Mouse (Mus musculus): ENCODE data around the gene Slc25a10.
A peak's percentile ranks its signal among the peaks of the same experiment; 100 is the strongest.

Slc25a10 gene

GRCm38 (mm10) chr11:120491317-120492023 is at the start of gene Slc25a10:
Gene Slc25a10 (plus strand): TSS chr11:120491840.
- DNase-seq (ENCODE audit: low spot score in 2 of 2) = peak; percentile 71 to 83

GRCm38 (mm10) chr11:120442344-120442743 is 49.3 kb upstream of the Slc25a10 start, which contains the start of gene Tspan10:
Gene Tspan10 (plus strand): TSS chr11:120442644.
- no peak for DNase-seq (ENCODE audit: low spot score in 2 of 2)

- DNase-seq (ENCODE audit: low spot score in 2 of 2) = no peak
Measured at GRCm38 (mm10) chr11:120442765-120443280, 48.8 kb upstream of the Slc25a10 start.

GRCm38 (mm10) chr11:120444106-120444505 is 47.5 kb upstream of the Slc25a10 start:
- no peak for DNase-seq (ENCODE audit: low spot score in 2 of 2)

- no peak for DNase-seq (ENCODE audit: low spot score in 2 of 2)
Measured at GRCm38 (mm10) chr11:120445475-120445874, 46.2 kb upstream of the Slc25a10 start.

GRCm38 (mm10) chr11:120447179-120447578 is 44.5 kb upstream of the Slc25a10 start:
- no peak for DNase-seq (ENCODE audit: low spot score in 2 of 2)

- no peak for DNase-seq (ENCODE audit: low spot score in 2 of 2)
Measured at GRCm38 (mm10) chr11:120452246-120452645, 39.4 kb upstream of the Slc25a10 start.

GRCm38 (mm10) chr11:120453306-120453705 is 38.3 kb upstream of the Slc25a10 start, which contains the start of gene Pde6g:
Gene Pde6g (minus strand): TSS chr11:120453500.
- DNase-seq (ENCODE audit: low spot score in 2 of 2) = no peak

- DNase-seq (ENCODE audit: low spot score in 2 of 2) = no peak
Measured at GRCm38 (mm10) chr11:120454965-120455364, 36.7 kb upstream of the Slc25a10 start.

GRCm38 (mm10) chr11:120455413-120455812 is 36.2 kb upstream of the Slc25a10 start:
- no peak for DNase-seq (ENCODE audit: low spot score in 2 of 2)

GRCm38 (mm10) chr11:120457370-120457769 is 34.3 kb upstream of the Slc25a10 start:
- DNase-seq (ENCODE audit: low spot score in 2 of 2) = no peak

- DNase-seq (ENCODE audit: low spot score in 2 of 2) = peak; percentile 53 to 70
Measured at GRCm38 (mm10) chr11:120457772-120458751, 33.6 kb upstream of the Slc25a10 start, which contains the start of the genes Oxld1 and Ccdc137. Gene Oxld1 (minus strand): TSS chr11:120458068. Gene Ccdc137 (plus strand): TSS chr11:120458115.

GRCm38 (mm10) chr11:120458847-120459597 is 32.6 kb upstream of the Slc25a10 start:
- DNase-seq (ENCODE audit: low spot score in 2 of 2) = no peak

- DNase-seq (ENCODE audit: low spot score in 2 of 2) = no peak
Measured at GRCm38 (mm10) chr11:120463536-120463935, 28.1 kb upstream of the Slc25a10 start.

GRCm38 (mm10) chr11:120464365-120464764 is 27.3 kb upstream of the Slc25a10 start:
- no peak for DNase-seq (ENCODE audit: low spot score in 2 of 2)

- no peak for DNase-seq (ENCODE audit: low spot score in 2 of 2)
Measured at GRCm38 (mm10) chr11:120465521-120465920, 26.1 kb upstream of the Slc25a10 start.

GRCm38 (mm10) chr11:120467051-120467735 is 24.4 kb upstream of the Slc25a10 start, which contains the start of gene Arl16:
Gene Arl16 (minus strand): TSS chr11:120467607.
- DNase-seq (ENCODE audit: low spot score in 2 of 2) = peak; percentile 93

- DNase-seq (ENCODE audit: low spot score in 2 of 2) = no peak
Measured at GRCm38 (mm10) chr11:120467736-120468092, 23.9 kb upstream of the Slc25a10 start.

- DNase-seq (ENCODE audit: low spot score in 2 of 2) = no peak
Measured at GRCm38 (mm10) chr11:120472052-120472451, 19.6 kb upstream of the Slc25a10 start.

GRCm38 (mm10) chr11:120483448-120483934 is 8.1 kb upstream of the Slc25a10 start:
- DNase-seq (ENCODE audit: low spot score in 2 of 2) = no peak

Measured in frontal cortex, postnatal 14 days (tissue).